Mouse (Mus musculus) C2C12 (cell line): ENCODE measurements around the gene Sdccag8.

Source experiments
- CEBPB ChIP-seq: IDR thresholded peaks from one replicate; pipeline ENCODE4 v1.6.1; 2011; ENCODE audit warnings: low read depth, mild to moderate bottlenecking, control low read depth, moderate library complexity
- CTCF ChIP-seq: IDR thresholded peaks from one replicate; pipeline ENCODE4 v1.5.1; 2011; ENCODE audit not compliant: control insufficient read depth, insufficient read depth, insufficient read length
- FOSL1 ChIP-seq: IDR thresholded peaks from one replicate; pipeline ENCODE4 v1.8.0; 2011; ENCODE audit warnings: mild to moderate bottlenecking, low read length; ENCODE audit not compliant: poor library complexity, insufficient read depth, severe bottlenecking
- MAX ChIP-seq: IDR thresholded peaks from one replicate; pipeline ENCODE4 v1.6.1; 2011; ENCODE audit warnings: mild to moderate bottlenecking, control low read depth
- MYOD1 ChIP-seq: IDR thresholded peaks from one replicate; pipeline ENCODE4 v1.6.1; 2011; ENCODE audit warnings: low read depth; ENCODE audit not compliant: control insufficient read depth, insufficient read length
- MYOG ChIP-seq: IDR thresholded peaks from one replicate; pipeline ENCODE4 v1.6.1; 2011; ENCODE audit not compliant: control insufficient read depth, insufficient read length; ENCODE audit errors: extremely low read depth
- USF1 ChIP-seq: IDR thresholded peaks from one replicate; pipeline ENCODE4 v1.6.1; 2011; ENCODE audit warnings: low read depth, mild to moderate bottlenecking, control low read depth, moderate library complexity

DNA sequence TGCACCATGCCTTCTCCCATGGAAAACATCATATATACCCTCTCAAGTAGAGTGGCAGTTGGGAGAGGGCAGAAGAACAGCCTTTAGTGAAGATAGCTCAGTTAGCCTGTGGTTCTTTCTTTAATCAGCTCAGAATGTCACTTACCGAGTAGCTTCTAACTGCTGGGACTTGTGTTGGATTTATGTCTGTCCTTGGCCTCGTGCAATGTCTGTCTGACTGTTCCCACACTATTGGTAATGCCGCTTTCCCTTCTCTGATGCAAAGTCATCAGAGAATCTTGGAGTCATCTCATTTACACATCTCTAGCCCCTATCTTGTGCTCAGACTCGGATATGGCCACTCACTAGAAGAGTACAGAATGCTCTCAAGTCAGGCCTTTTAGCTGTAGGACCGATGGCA lies 128.7 kb downstream of the Sdccag8 start:
- TF ChIP-seq CTCF (no peak), USF1 (no peak), CEBPB (no peak), MYOG (no peak), MYOD1 (no peak), MAX (no peak), FOSL1 (no peak)
